Mouse (Mus musculus): ENCODE measurements around the gene Btbd1.

DNA sequence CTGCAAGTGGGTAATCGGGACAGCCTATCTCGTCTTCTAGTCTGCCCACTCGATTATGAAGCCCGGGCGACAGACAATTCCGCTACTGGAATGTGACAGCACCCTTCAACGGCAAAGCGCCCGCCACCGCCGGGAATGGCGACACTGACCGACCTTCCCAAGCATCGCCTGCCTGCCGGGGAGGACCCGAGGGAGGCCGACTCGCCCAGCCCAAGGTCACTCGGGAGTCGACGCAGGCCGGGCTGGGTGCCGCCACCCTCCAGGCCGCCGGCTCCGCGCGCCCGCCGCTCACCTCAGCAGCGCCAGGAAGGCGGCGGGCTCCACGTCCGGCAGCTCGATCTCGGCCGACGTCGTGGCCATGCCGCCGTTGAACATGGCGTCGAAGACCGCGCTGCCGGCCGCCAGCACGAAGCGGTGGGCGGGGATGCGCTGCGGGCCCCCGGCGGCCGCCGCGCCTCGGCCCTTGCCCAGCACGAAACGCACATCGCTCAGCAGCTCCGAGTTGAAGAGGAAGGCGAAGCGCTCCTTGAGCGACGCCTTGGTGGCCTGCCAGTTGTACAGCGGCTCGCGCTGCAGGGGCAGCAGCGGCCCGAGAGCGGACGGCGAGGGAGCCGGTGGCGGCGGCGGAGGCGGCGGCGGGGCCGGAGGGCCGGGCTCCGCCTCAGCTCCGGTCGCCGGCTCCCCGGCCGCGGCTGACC is 401 bp downstream of the Btbd1 start:
- TF ChIP-seq CTCF (conservative IDR thresholded peaks at IDR 0.05; ENCODE audit: low read length) (no peak), POU5F1 (IDR thresholded peaks at IDR 0.05; ENCODE audit: borderline replicate concordance, low read length) (no peak)
